Mouse (Mus musculus): ENCODE data around the gene Slc46a1. TPM values are rescaled to one million over a fixed set of nuclear protein-coding genes. Genes with fewer than 3 reads are reported as not detected.

Slc46a1 gene
- 13.5 and 16.2 TPM in 2 replicates for polyA plus RNA-seq (2015; fragmentation: Nextera tagmentation; extraction: Ambion mirVana)

GRCm38 (mm10) chr11:78465568-78466180, at the start of gene Slc46a1:
Gene Slc46a1, plus strand, starts transcription at chr11:78465697.
- Histone ChIP-seq H3K27ac (peak within 1 kb of the TSS; percentile 98), H3K4me2 (peak within 1 kb of the TSS; percentile 88), H3K9me3 (peaks cover 3% of the 10 kb centered on the region; the same call in 1 of the 2 replicates), H3K4me1 (peaks cover 16% of the 10 kb centered on the region), H3K27me3 (no peaks in the 10 kb centered on the region), H3K36me3 (0 out of 2 replicates have a peak, but pooled peaks cover 3% of the 10 kb centered on the region), H3K9ac (peak within 1 kb of the TSS; percentile 91), H3K4me3 (peak within 1 kb of the TSS; percentile 80)
- peak; percentile 93 for ATAC-seq (ENCODE audit: insufficient number of reproducible peaks, insufficient read depth, low FRiP score, low TSS enrichment, low read depth)
- WGBS: under 1% methylated on average over 41 of the region's 41 CpGs

- Histone ChIP-seq H3K4me1 (peaks cover 7% of the 10 kb centered on the region; the same call in 1 of the 2 replicates), H3K9me3 (no peaks in the 10 kb centered on the region), H3K36me3 (no peaks in the 10 kb centered on the region), H3K27me3 (peaks cover 6% of the 10 kb centered on the region), H3K4me3 (no peak overlapping the region), H3K27ac (no peak overlapping the region), H3K9ac (no peak overlapping the region), H3K4me2 (no peak overlapping the region)
- WGBS: 76% methylated on average over 6 of the region's 6 CpGs
- ATAC-seq (ENCODE audit: insufficient number of reproducible peaks, insufficient read depth, low FRiP score, low TSS enrichment, low read depth): no peak
Measured at GRCm38 (mm10) chr11:78416854-78417253, 48.6 kb upstream of the Slc46a1 start.

DNA sequence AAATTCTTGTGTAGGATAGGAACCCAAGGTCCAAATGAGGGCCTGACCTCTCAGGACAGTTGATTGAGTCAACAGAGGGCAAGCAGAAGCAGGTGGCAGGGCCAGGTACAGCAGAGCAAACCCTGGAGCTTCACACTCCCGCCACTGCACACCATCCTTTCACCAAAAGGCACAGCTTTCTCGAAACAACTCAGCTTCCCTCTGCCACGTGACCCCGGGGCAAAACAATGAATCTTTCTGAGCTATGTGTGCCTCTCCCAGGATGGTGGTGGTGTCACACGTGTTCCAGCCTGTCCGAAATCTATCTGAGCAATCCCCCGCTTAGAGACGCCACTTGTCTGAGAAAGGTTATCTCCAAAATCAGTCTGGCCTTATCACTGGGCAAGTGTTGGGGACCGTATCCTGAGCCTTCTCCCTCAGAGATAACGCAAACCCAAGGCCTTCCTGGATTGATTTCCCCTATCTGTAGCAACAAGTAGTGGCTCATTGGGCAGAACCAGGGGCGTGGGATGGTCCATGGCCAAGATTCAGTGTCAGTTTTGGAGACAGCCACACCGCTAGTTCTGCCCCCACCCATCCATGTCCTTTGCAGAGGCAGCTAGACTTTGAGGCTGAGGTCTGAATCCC, 45.1 kb upstream of the Slc46a1 start:
- Histone ChIP-seq H3K27me3 (peaks cover 18% of the 10 kb centered on the region), H3K9me3 (no peaks in the 10 kb centered on the region), H3K27ac (no peak overlapping the region), H3K4me2 (no peak overlapping the region), H3K4me1 (peaks cover 7% of the 10 kb centered on the region; the same call in 1 of the 2 replicates), H3K4me3 (no peak overlapping the region), H3K36me3 (no peaks in the 10 kb centered on the region), H3K9ac (no peak overlapping the region)
- 67% methylated on average over 12 of the region's 12 CpGs for WGBS
- ATAC-seq (ENCODE audit: insufficient number of reproducible peaks, insufficient read depth, low FRiP score, low TSS enrichment, low read depth): no peak

DNA sequence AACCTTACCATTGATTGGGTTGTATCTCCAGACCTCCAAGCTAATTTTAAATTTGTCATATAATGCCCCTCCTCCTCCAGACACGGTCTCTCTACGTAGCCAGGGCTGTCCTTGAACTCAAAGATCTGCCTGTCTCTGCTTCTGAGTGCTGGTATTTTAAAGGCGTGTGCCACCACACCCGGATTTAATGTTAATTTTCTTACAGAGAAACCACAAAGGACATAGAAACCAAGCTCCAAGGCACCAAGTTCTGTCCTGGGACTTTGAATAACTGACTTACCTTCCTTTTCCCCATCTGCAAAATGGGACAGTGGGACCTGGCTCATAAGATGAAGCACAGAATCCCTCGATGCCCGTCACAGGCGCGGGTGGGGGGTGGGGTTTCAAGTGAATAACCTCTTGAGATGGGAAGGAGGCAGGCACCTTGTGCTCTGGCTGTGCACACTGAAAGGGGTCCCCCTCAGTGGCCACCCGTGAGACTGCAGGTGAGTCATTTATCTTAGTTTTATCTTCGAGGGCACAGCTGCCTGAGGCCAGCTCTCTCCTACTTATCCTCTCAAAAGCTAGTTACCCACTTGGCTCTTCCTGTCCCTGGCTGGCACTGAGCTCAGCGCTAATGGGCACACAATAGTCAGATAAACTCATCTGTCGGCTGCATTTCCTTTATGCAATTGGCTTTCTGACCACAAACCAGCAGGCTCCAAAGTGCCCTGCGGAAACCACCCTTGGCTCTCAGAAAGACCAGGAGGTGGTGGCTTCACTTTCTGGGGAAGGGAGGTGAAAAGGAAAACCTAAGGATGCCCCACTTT, 44.1 kb upstream of the Slc46a1 start:
- H3K4me3 ChIP-seq: no peak overlapping the region
- H3K36me3 ChIP-seq: no peaks in the 10 kb centered on the region
- H3K4me1 ChIP-seq: peaks cover 7% of the 10 kb centered on the region; the same call in 1 of the 2 replicates
- no peak overlapping the region for H3K9ac ChIP-seq
- no peaks in the 10 kb centered on the region for H3K9me3 ChIP-seq
- no peak overlapping the region for H3K4me2 ChIP-seq
- H3K27me3 ChIP-seq: peaks cover 18% of the 10 kb centered on the region
- no peak overlapping the region for H3K27ac ChIP-seq
- ATAC-seq (ENCODE audit: insufficient number of reproducible peaks, insufficient read depth, low FRiP score, low TSS enrichment, low read depth): no peak
- WGBS: 72% methylated on average over 13 of the region's 13 CpGs

DNA sequence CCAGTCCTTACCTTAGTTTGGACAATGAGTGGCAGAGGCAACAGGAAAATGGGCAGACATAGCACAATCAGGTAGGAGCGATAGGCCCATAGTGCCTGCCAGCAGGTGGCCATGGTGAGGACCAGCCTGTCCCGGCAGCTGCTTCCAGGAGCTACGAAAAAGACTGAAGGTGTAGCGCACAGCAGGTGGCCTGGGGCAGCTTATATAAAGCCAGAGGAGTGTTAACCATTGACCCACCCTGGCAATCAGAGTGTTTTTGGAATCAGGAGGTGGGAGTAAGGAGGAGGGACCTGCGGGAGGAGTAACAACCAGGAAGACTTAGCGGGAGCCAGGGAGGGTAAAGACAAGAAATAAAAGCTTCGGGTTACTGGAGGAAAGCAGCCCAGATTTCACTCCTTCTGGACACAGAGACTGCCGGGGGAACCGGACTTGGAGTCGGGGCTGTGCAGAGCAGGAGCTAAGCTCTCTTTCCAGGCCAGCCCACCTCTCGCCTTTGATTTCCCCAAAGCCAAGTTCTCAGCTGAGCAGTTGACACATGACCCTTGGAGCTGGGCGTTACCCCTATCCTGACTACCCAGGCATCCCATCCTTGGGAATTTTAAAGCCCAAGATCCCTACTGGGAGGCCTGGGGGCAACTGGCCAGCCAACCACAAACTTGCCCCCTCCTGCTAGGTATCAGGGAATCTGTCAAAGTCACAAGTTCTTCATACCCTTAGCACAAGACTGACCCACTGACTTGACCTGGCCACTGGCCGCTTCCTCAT, 43.3 kb upstream of the Slc46a1 start, which contains the start of gene Slc13a2:
TSS of gene Slc13a2 (minus strand) at position 163 of the 765 bp plus-strand sequence.
- Histone ChIP-seq H3K4me1 (peaks cover 7% of the 10 kb centered on the region; the same call in 1 of the 2 replicates), H3K27ac (no peak within 1 kb of the TSS), H3K4me2 (no peak within 1 kb of the TSS), H3K9ac (no peak within 1 kb of the TSS), H3K4me3 (no peak within 1 kb of the TSS), H3K36me3 (no peaks in the 10 kb centered on the region), H3K9me3 (no peaks in the 10 kb centered on the region), H3K27me3 (peaks cover 18% of the 10 kb centered on the region)
- 25% methylated on average over 13 of the region's 13 CpGs for WGBS
- no peak for ATAC-seq (ENCODE audit: insufficient number of reproducible peaks, insufficient read depth, low FRiP score, low TSS enrichment, low read depth)

DNA sequence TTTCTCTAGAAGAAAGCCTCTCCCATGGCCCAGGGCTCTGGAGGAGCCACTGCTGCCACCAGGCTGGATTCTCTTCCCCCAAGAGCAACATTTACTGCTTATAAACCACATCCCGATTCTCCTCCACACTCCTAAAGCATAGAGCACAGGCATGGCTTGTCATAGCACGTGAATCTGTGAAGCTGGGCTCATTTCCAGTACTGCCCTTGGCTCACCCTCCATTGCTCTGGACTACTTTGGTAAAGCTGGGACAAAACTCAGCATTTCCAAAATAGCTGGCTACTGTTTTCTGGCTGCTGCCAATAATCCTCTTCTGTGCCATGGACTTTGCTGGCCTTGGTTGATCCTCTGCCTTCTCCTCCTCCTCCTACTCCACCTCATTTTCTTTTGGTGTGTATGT, 41.1 kb upstream of the Slc46a1 start:
- ATAC-seq (ENCODE audit: insufficient number of reproducible peaks, insufficient read depth, low FRiP score, low TSS enrichment, low read depth): no peak
- 61% methylated on average over 2 of the region's 2 CpGs for WGBS

GRCm38 (mm10) chr11:78425572-78425971, 39.9 kb upstream of the Slc46a1 start:
- H3K4me2 ChIP-seq: no peak overlapping the region
- 89% methylated on average over 1 of the region's 1 CpGs for WGBS
- H3K9ac ChIP-seq: no peak overlapping the region
- H3K27ac ChIP-seq: no peak overlapping the region
- ATAC-seq (ENCODE audit: insufficient number of reproducible peaks, insufficient read depth, low FRiP score, low TSS enrichment, low read depth): no peak
- no peak overlapping the region for H3K4me3 ChIP-seq
- H3K4me1 ChIP-seq: no peaks in the 10 kb centered on the region
- H3K9me3 ChIP-seq: no peaks in the 10 kb centered on the region
- no peaks in the 10 kb centered on the region for H3K36me3 ChIP-seq
- peaks cover 18% of the 10 kb centered on the region for H3K27me3 ChIP-seq

More for the DNA sequence above, 41.1 kb upstream of the Slc46a1 start:
- no peaks in the 10 kb centered on the region for H3K36me3 ChIP-seq
- no peak overlapping the region for H3K4me2 ChIP-seq
- no peak overlapping the region for H3K27ac ChIP-seq
- H3K9ac ChIP-seq: no peak overlapping the region
- H3K27me3 ChIP-seq: peaks cover 18% of the 10 kb centered on the region
- no peaks in the 10 kb centered on the region for H3K9me3 ChIP-seq
- no peaks in the 10 kb centered on the region for H3K4me1 ChIP-seq
- H3K4me3 ChIP-seq: no peak overlapping the region

DNA sequence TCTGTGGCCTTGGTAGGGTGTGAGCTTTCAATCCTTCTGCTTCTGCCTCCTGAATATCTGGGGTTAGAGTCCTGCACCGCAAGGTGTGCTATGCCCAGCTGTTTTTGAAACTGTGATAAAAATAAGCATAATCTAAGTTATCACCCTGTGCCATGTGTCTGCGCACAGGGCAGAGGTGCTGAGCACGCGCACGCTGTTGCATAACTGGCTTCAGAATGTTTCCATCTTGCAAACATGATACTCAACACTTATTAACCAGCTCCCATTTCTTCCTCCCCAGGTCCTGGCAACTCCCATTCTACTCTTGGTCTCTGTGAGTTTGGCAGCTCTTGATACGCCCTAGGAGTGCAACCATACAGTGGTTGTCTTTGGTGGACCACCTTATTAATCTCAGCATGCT, 37.8 kb upstream of the Slc46a1 start:
- no peak overlapping the region for H3K27ac ChIP-seq
- no peak overlapping the region for H3K4me2 ChIP-seq
- no peaks in the 10 kb centered on the region for H3K36me3 ChIP-seq
- peaks cover 5% of the 10 kb centered on the region; the same call in 1 of the 2 replicates for H3K27me3 ChIP-seq
- H3K4me3 ChIP-seq: no peak overlapping the region
- no peaks in the 10 kb centered on the region for H3K4me1 ChIP-seq
- WGBS: 94% methylated on average over 6 of the region's 6 CpGs
- H3K9me3 ChIP-seq: no peaks in the 10 kb centered on the region
- ATAC-seq (ENCODE audit: insufficient number of reproducible peaks, insufficient read depth, low FRiP score, low TSS enrichment, low read depth): no peak
- no peak overlapping the region for H3K9ac ChIP-seq

- no peak overlapping the region for H3K4me2 ChIP-seq
- no peak overlapping the region for H3K4me3 ChIP-seq
- H3K9me3 ChIP-seq: no peaks in the 10 kb centered on the region
Measured at GRCm38 (mm10) chr11:78428309-78428708, 37.2 kb upstream of the Slc46a1 start.

GRCm38 (mm10) chr11:78430195-78430878, 35.2 kb upstream of the Slc46a1 start:
- no peak overlapping the region for H3K4me2 ChIP-seq
- no peaks in the 10 kb centered on the region for H3K36me3 ChIP-seq
- H3K4me3 ChIP-seq: no peak overlapping the region
- H3K4me1 ChIP-seq: no peaks in the 10 kb centered on the region
- H3K9me3 ChIP-seq: no peaks in the 10 kb centered on the region
- H3K27ac ChIP-seq: no peak overlapping the region
- 57% methylated on average over 11 of the region's 11 CpGs for WGBS
- no peak overlapping the region for H3K9ac ChIP-seq
- no peak for ATAC-seq (ENCODE audit: insufficient number of reproducible peaks, insufficient read depth, low FRiP score, low TSS enrichment, low read depth)
- H3K27me3 ChIP-seq: no peaks in the 10 kb centered on the region

More at GRCm38 (mm10) chr11:78428309-78428708, 37.2 kb upstream of the Slc46a1 start:
- Histone ChIP-seq H3K27ac (no peak overlapping the region), H3K36me3 (no peaks in the 10 kb centered on the region), H3K4me1 (no peaks in the 10 kb centered on the region), H3K27me3 (no peaks in the 10 kb centered on the region), H3K9ac (no peak overlapping the region)
- 81% methylated on average over 5 of the region's 5 CpGs for WGBS
- ATAC-seq (ENCODE audit: insufficient number of reproducible peaks, insufficient read depth, low FRiP score, low TSS enrichment, low read depth): peak; percentile 15; the same call in 1 of the 2 replicates
